Mouse (Mus musculus) cortical plate, adult 2 months (tissue): Measurements from ENCODE around the gene Gm6358.

Experiments used
- CTCF ChIP-seq: fragments of 200-500 bp; IDR thresholded peaks from 2 replicates; pipeline ENCODE4 v1.5.1; 2011; ENCODE audit warnings: mild to moderate bottlenecking, control low read depth, low read length; ENCODE audit not compliant: insufficient read depth; ENCODE audit errors: extremely low read depth
- POLR2A ChIP-seq: fragments of 200-500 bp; IDR thresholded peaks from 2 replicates; pipeline ENCODE4 v1.6.1; 2011; ENCODE audit warnings: mild to moderate bottlenecking, low read length, control low read depth; ENCODE audit not compliant: insufficient read depth; ENCODE audit errors: extremely low read depth

- TF ChIP-seq CTCF (no peak), POLR2A (no peak)
Observed at GRCm38 (mm10) chr16:89188621-89189020, 48.0 kb downstream of the Gm6358 start.
